Mouse (Mus musculus) Patski (cell line): ENCODE data around the gene Rab3a. TPM values are rescaled to one million over a fixed set of nuclear protein-coding genes. Genes with fewer than 3 reads are reported as not detected.

ENCODE experiments used
- ATAC-seq: fragments of 100-300 bp; one replicate; pipeline ENCODE4 v1.8.0; 2021
- CTCF ChIA-PET: fragments of 350-600 bp; sonication (Branson Sonifier 250); formaldehyde crosslinking; loops from one replicate; lab custom pipeline; 2022; ENCODE audit warnings: inconsistent platforms; lab: Charles Lee
- POLR2A ChIA-PET: fragments of 350-600 bp; sonication (Branson Sonifier 250); formaldehyde crosslinking; loops from one replicate; lab custom pipeline; 2022; ENCODE audit warnings: antibody characterized with exemption, inconsistent platforms; lab: Charles Lee
- DNase-seq: peaks from one replicate; pipeline ENCODE4 v3.0.0-alpha.2; 2011; ENCODE audit warnings: low read depth, low spot score
- H3K27me3 ChIP-seq: fragments of 371-371 bp; one replicate; pipeline ENCODE4 v1.5.1; 2021
- CTCF ChIP-seq: fragments of 100-300 bp; IDR thresholded peaks from one replicate; pipeline ENCODE4 v1.5.1; 2021
- in situ Hi-C: fragments of 300-500 bp; cut with MboI; formaldehyde crosslinking; loops from 3 replicates; pipeline ENCODE4 v1.11.1; 2018; ENCODE audit warnings: low pct_unique_long_range_greater_than_20kb, mixed read lengths
- polyA plus RNA-seq: library from polyadenylated mRNA; unstranded; gene quantifications from one replicate; pipeline ENCODE4 v1.2.3, GENCODE M21; 2021

The Rab3a gene
- polyA plus RNA-seq, 1 experiment from 2014 or later = 35.0 TPM

GRCm38 (mm10) chr8:70719796-70720270 lies 34.6 kb upstream of the Rab3a start:
- H3K27me3 ChIP-seq = no peaks in the 10 kb centered on the region
- ATAC-seq (no peak), DNase-seq (no peak)
- in situ Hi-C loops = loop anchor here (5.0 kb wide), 1 partner anchor 32 kb away; the partner anchor contains the start of gene Rab3a
- ChIA-PET POLR2A (interaction anchor here (0.7 kb wide), 1 partner anchor 37 kb away, joined by 3 read pairs; no protein-coding TSS in a partner anchor), CTCF (interaction anchor here (0.9 to 2.4 kb wide), 4 partner anchors 10 to 48 kb away, joined by 3 to 13 read pairs (median 4); no protein-coding TSS in a partner anchor)
- no peak for TF ChIP-seq CTCF

- CTCF ChIA-PET = interaction anchor here (1.3 to 2.4 kb wide), 3 partner anchors 20 to 42 kb away, joined by 3 to 13 read pairs (median 3); partner anchors contain the start of gene Rab3a
- in situ Hi-C loops = no loop called here
- POLR2A ChIA-PET = no interaction called here
- no peaks in the 10 kb centered on the region for H3K27me3 ChIP-seq
- no peak for ATAC-seq
- no peak for DNase-seq
- TF ChIP-seq CTCF = no peak
These were observed 33.7 kb upstream of the Rab3a start for GRCm38 (mm10) chr8:70720739-70721138.

- ATAC-seq (no peak), DNase-seq (no peak)
- in situ Hi-C loops = no loop called here
- POLR2A ChIA-PET = interaction anchor here (1.0 kb wide), 1 partner anchor 32 kb away, joined by 4 read pairs; no protein-coding TSS in a partner anchor
- CTCF ChIA-PET = interaction anchor here (1.3 to 2.4 kb wide), 3 partner anchors 21 to 42 kb away, joined by 3 to 13 read pairs (median 3); partner anchors contain the start of gene Rab3a
- no peak for TF ChIP-seq CTCF
- H3K27me3 ChIP-seq = no peaks in the 10 kb centered on the region
These were observed 32.9 kb upstream of the Rab3a start for GRCm38 (mm10) chr8:70721601-70722000.

DNA sequence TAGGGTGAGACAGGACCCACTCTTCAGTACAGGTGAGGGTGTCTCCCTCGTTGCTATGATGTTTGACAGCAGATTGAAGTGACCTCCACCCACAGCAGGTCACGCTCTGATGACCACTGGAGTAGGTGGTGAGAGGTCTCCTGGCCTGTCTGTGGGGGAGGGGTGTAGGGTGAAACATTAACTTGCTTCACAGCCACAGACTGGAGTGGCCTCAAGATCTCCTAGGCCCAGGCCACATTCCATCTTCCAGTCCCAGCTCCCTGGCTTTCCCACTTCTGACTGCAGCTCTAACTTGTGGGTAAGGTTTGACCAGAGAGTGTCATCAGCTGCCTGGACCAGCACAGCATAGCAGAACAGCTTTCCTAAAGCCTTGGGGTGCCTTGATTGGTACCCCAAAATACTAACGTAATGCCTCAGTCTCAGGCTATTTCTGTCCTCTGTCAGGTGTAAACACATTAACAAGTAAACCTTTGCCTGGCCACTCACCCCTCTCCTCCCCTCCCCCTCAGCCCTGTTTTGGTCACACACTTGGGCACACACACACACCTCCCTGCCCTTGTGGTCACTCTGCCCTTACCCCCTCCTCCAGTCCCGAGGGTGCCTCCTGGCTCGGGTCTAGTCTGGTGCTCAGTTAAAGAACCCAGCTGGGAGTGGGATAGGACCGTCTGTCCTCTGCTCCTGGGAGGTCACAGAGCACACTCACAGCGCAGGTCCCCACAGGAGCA lies 30.8 kb upstream of the Rab3a start, which contains the start of gene Pde4c:
TSS of gene Pde4c (plus strand) at position 235 of the 725 bp plus-strand sequence.
- TF ChIP-seq CTCF = no peak
- in situ Hi-C loops = no loop called here
- peak; percentile 82 for ATAC-seq
- peak; percentile 80 for DNase-seq
- ChIA-PET CTCF (interaction anchor here (1.1 to 1.3 kb wide), 3 partner anchors 29 to 116 kb away, joined by 3 to 7 read pairs (median 4); partner anchors contain the start of gene Arrdc2), POLR2A (interaction anchor here (0.6 to 0.9 kb wide), 3 partner anchors 9 to 80 kb away, joined by 3 to 4 read pairs (median 3); partner anchors contain the start of gene Rab3a)
- no peaks in the 10 kb centered on the region for H3K27me3 ChIP-seq

- no peaks in the 10 kb centered on the region for H3K27me3 ChIP-seq
- ATAC-seq = no peak
- no peak for TF ChIP-seq CTCF
- in situ Hi-C loops = no loop called here
- POLR2A ChIA-PET = interaction anchor here (0.8 to 0.9 kb wide), 2 partner anchors 10 to 80 kb away, joined by 3 read pairs; no protein-coding TSS in a partner anchor
- CTCF ChIA-PET = interaction anchor here (1.3 kb wide), 1 partner anchor 39 kb away, joined by 7 read pairs; no protein-coding TSS in a partner anchor
- DNase-seq = no peak
These were observed 30.3 kb upstream of the Rab3a start for GRCm38 (mm10) chr8:70724216-70724615.

- ChIA-PET CTCF (no interaction called here), POLR2A (no interaction called here)
- TF ChIP-seq CTCF = no peak
- no peaks in the 10 kb centered on the region for H3K27me3 ChIP-seq
- ATAC-seq (no peak), DNase-seq (no peak)
- in situ Hi-C loops = no loop called here
These were observed 28.6 kb upstream of the Rab3a start for GRCm38 (mm10) chr8:70725792-70726447.

DNA sequence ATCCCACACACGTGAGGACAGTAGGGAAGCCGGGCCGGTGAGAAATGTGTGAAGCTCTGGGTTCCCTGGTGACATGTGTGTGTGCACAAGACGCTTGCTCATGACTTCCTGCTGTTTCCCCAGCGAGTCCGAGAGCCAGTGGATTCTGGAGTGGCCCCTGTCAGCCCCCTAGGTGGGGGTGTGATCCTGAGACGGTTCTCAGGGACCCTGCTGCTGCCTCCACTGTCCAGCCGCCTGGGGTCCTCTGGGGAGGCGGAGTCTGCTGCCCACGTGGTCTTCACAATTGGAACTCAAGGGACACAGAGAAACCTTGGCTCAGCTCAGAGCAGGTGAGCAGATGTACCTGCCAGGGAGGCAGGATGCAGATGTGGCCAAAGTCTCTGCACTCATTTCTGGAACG lies 27.8 kb upstream of the Rab3a start:
- DNase-seq = no peak
- CTCF ChIA-PET = no interaction called here
- no peaks in the 10 kb centered on the region for H3K27me3 ChIP-seq
- TF ChIP-seq CTCF = no peak
- no peak for ATAC-seq
- in situ Hi-C loops = no loop called here
- POLR2A ChIA-PET = interaction anchor here (0.7 kb wide), 1 partner anchor 10 kb away, joined by 3 read pairs; no protein-coding TSS in a partner anchor

GRCm38 (mm10) chr8:70729808-70730475 lies 24.5 kb upstream of the Rab3a start:
- TF ChIP-seq CTCF = no peak
- no peak for ATAC-seq
- in situ Hi-C loops = no loop called here

GRCm38 (mm10) chr8:70730956-70731355 lies 23.5 kb upstream of the Rab3a start:
- POLR2A ChIA-PET = no interaction called here
- DNase-seq (no peak), ATAC-seq (peak; percentile 34)
- TF ChIP-seq CTCF = no peak
- H3K27me3 ChIP-seq = no peaks in the 10 kb centered on the region
- CTCF ChIA-PET = no interaction called here
- in situ Hi-C loops = no loop called here

More at GRCm38 (mm10) chr8:70729808-70730475, 24.5 kb upstream of the Rab3a start:
- no peaks in the 10 kb centered on the region for H3K27me3 ChIP-seq
- ChIA-PET CTCF (no interaction called here), POLR2A (no interaction called here)
- DNase-seq = no peak

DNA sequence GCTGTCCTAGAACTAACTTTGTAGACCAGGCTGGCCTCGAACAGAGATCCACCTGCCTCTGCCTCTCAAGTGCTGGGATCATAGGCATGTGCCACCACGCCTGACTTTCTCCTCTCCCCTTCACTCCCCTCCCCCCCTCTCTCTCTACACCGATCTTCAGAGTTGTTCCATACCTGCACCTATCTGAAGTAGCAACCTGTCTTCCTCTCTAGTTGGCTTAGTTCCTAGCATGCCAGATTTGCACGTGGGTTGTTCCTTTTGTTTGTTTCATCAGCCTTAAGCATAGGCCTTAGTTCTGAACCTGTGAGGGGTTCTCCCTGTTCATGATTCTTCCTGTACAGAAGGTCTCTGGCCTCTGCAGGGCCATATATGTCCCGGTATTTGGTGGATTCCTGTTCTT lies 16.8 kb upstream of the Rab3a start:
- CTCF ChIA-PET = no interaction called here
- H3K27me3 ChIP-seq = no peaks in the 10 kb centered on the region
- DNase-seq (no peak), ATAC-seq (no peak)
- in situ Hi-C loops = no loop called here
- POLR2A ChIA-PET = no interaction called here
- TF ChIP-seq CTCF = no peak
